Mouse (Mus musculus) myocyte (in vitro differentiated cells): Measurements from ENCODE around the gene BC003965. TPM values are rescaled to one million over a fixed set of nuclear protein-coding genes. Genes with fewer than 3 reads are reported as not detected.

Experiments used
- H3K27me3 ChIP-seq: one replicate; pipeline ENCODE4 v1.6.1; 2011; ENCODE audit not compliant: control insufficient read depth, insufficient read depth, insufficient read length
- H3K36me3 ChIP-seq: one replicate; pipeline ENCODE4 v1.6.1; 2011; ENCODE audit not compliant: control insufficient read depth, insufficient read depth
- H3K4me2 ChIP-seq: one replicate; pipeline ENCODE4 v1.6.1; 2011; ENCODE audit warnings: low read depth, control low read depth
- H3K4me3 ChIP-seq: one replicate; pipeline ENCODE4 v1.5.1; 2011; ENCODE audit warnings: mild to moderate bottlenecking, control low read depth, moderate library complexity
- H3K79me2 ChIP-seq: one replicate; pipeline ENCODE4 v1.6.1; 2011; ENCODE audit not compliant: control insufficient read depth, insufficient read depth
- H3ac ChIP-seq: one replicate; pipeline ENCODE4 v1.6.1; 2011; ENCODE audit not compliant: control insufficient read depth, insufficient read length
- CEBPB ChIP-seq: IDR thresholded peaks from 2 replicates; pipeline ENCODE4 v1.6.1; 2011; ENCODE audit warnings: mild to moderate bottlenecking, moderate library complexity; ENCODE audit not compliant: poor library complexity, insufficient read depth, severe bottlenecking
- E2F4 ChIP-seq: IDR thresholded peaks from one replicate; pipeline ENCODE4 v1.6.1; 2011; ENCODE audit warnings: mild to moderate bottlenecking, control low read depth, moderate library complexity; ENCODE audit not compliant: insufficient read depth
- MAX ChIP-seq: IDR thresholded peaks from one replicate; pipeline ENCODE4 v1.6.1; 2011; ENCODE audit warnings: low read depth, mild to moderate bottlenecking, control low read depth
- MYOD1 ChIP-seq, 3 experiments: IDR thresholded peaks; one replicate each; pipeline ENCODE4 v1.6.1; 2011; ENCODE audit warnings: control low read depth in 2 of 3, low read depth in 2 of 3, mild to moderate bottlenecking in 2 of 3, moderate library complexity in 1 of 3; ENCODE audit not compliant: insufficient read length in 2 of 3, control insufficient read depth in 1 of 3
- MYOG ChIP-seq, 3 experiments: IDR thresholded peaks; one replicate each; pipeline ENCODE4 v1.6.1; 2011; ENCODE audit warnings: control low read depth in 2 of 3, low read depth in 2 of 3, mild to moderate bottlenecking in 2 of 3; ENCODE audit not compliant: insufficient read length in 2 of 3, control insufficient read depth in 1 of 3, insufficient read depth in 1 of 3
- POLR2A ChIP-seq: IDR thresholded peaks from one replicate; pipeline ENCODE4 v1.6.1; 2011; ENCODE audit warnings: low read depth, mild to moderate bottlenecking, control low read depth, moderate library complexity; ENCODE audit not compliant: insufficient read length
- POLR2AphosphoS2 ChIP-seq: IDR thresholded peaks from one replicate; pipeline ENCODE4 v1.6.1; 2011; ENCODE audit warnings: low read depth, control low read depth; ENCODE audit not compliant: insufficient read length
- REST ChIP-seq: IDR thresholded peaks from one replicate; pipeline ENCODE4 v1.6.1; 2011; ENCODE audit warnings: mild to moderate bottlenecking, control low read depth, moderate library complexity; ENCODE audit not compliant: insufficient read depth, insufficient read length
- SRF ChIP-seq: IDR thresholded peaks from one replicate; pipeline ENCODE4 v1.6.1; 2011; ENCODE audit warnings: low read depth; ENCODE audit not compliant: control insufficient read depth, insufficient read length
- TCF12 ChIP-seq: IDR thresholded peaks from one replicate; pipeline ENCODE4 v1.6.1; 2011; ENCODE audit warnings: mild to moderate bottlenecking, control low read depth; ENCODE audit not compliant: poor library complexity, insufficient read depth, severe bottlenecking
- TCF3 ChIP-seq: IDR thresholded peaks from one replicate; pipeline ENCODE4 v1.6.1; 2011; ENCODE audit warnings: low read depth, control low read depth; ENCODE audit not compliant: insufficient read length
- USF1 ChIP-seq: IDR thresholded peaks from one replicate; pipeline ENCODE4 v1.6.1; 2011; ENCODE audit warnings: low read depth, mild to moderate bottlenecking, control low read depth, moderate library complexity
- polyA plus RNA-seq: library from polyadenylated mRNA; unstranded; fragments of >200 nt; fragmentation: generic; extraction: Trizol; gene quantifications from one replicate; pipeline ENCODE4 v1.2.1, GENCODE M21; 2012; ENCODE audit warnings: missing spikeins

BC003965 gene
- polyA plus RNA-seq, 1 experiment, result 13.7 TPM

DNA sequence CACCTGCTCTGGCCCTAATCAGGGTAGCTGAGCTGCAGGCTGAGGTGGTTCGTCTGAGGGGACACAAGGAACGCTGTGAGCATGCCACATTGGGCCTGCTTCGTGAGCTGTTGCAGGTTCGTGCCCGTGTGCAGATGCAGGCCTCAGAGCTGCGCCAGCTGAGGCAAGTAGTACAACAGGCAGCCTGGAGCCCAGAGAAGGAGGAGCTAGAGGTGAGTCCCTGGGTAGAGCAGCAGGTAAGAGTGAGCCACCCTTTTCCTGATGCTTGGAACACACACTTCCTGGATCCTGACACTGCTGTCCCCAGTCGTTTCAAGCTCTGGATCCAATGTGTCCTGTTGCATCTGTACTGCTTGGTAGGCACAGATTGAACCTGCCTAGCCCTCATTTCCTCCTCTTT, 21.0 kb upstream of the BC003965 start:
- no peak overlapping the region for H3K4me3 ChIP-seq
- H3K4me2 ChIP-seq, result no peak overlapping the region
- TF ChIP-seq MAX (no peak), TCF12 (no peak), POLR2AphosphoS2 (peak; percentile 69)
- no peaks in the 10 kb centered on the region for H3K79me2 ChIP-seq
- H3K27me3 ChIP-seq, result no peaks in the 10 kb centered on the region
- no peaks in the 10 kb centered on the region for H3K36me3 ChIP-seq
- no peak overlapping the region for H3ac ChIP-seq

DNA sequence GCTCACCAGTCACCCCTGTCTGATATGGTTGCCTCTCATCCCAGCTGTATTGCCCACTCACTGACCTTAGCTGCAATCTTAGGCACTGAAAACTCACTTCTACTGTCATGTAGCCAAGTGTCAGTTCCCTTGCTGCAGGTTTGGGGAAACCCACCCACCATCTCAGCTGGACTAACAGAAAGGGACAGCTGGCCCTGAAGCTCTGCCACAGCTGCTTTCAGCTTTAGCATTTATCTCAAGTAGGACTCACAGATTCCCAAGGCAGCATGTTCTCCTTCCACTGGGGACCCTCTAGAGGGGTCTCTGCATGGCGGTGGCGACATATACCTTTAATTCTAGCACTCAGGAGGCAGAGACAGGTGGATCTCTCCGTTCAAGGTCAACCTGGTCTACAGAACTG, 19.6 kb upstream of the BC003965 start:
- Histone ChIP-seq H3K36me3 (no peaks in the 10 kb centered on the region), H3ac (no peak overlapping the region), H3K4me3 (no peak overlapping the region), H3K27me3 (no peaks in the 10 kb centered on the region), H3K79me2 (no peaks in the 10 kb centered on the region), H3K4me2 (no peak overlapping the region)
- TF ChIP-seq POLR2A (no peak), USF1 (no peak), MYOD1 (IDR thresholded peaks at IDR 0.05; ENCODE audit: control insufficient read depth in 1 of 3, insufficient read length in 2 of 3, low read depth in 2 of 3) (peak in 2 of 3 experiments; percentile 51 to 64)

GRCm38 (mm10) chr17:25165970-25166671, 18.2 kb upstream of the BC003965 start:
- no peaks in the 10 kb centered on the region for H3K36me3 ChIP-seq

GRCm38 (mm10) chr17:25169706-25170105, 14.6 kb upstream of the BC003965 start:
- TF ChIP-seq E2F4 (no peak), TCF3 (no peak), MYOD1 (IDR thresholded peaks at IDR 0.05; ENCODE audit: control insufficient read depth in 1 of 3, insufficient read length in 2 of 3, low read depth in 2 of 3) (no peak), REST (no peak), USF1 (no peak), TCF12 (no peak), MAX (no peak), POLR2AphosphoS2 (no peak), MYOG (IDR thresholded peaks at IDR 0.05; ENCODE audit: control insufficient read depth in 1 of 3, insufficient read depth in 1 of 3, insufficient read length in 2 of 3, low read depth in 2 of 3) (no peak), POLR2A (no peak), CEBPB (no peak), SRF (no peak)
- H3ac ChIP-seq, result no peak overlapping the region
- peaks cover 27% of the 10 kb centered on the region for H3K27me3 ChIP-seq
- no peak overlapping the region for H3K4me3 ChIP-seq
- H3K4me2 ChIP-seq, result no peak overlapping the region
- no peaks in the 10 kb centered on the region for H3K36me3 ChIP-seq
- no peaks in the 10 kb centered on the region for H3K79me2 ChIP-seq

More at GRCm38 (mm10) chr17:25165970-25166671, 18.2 kb upstream of the BC003965 start:
- Histone ChIP-seq H3K4me3 (no peak overlapping the region), H3K27me3 (no peaks in the 10 kb centered on the region), H3K4me2 (no peak overlapping the region), H3ac (no peak overlapping the region), H3K79me2 (no peaks in the 10 kb centered on the region)
- peak in 1 of 3 experiments; percentile 5 for TF ChIP-seq MYOD1 (IDR thresholded peaks at IDR 0.05; ENCODE audit: control insufficient read depth in 1 of 3, insufficient read length in 2 of 3, low read depth in 2 of 3)
- no peak for TF ChIP-seq SRF
- TF ChIP-seq MAX, result no peak

DNA sequence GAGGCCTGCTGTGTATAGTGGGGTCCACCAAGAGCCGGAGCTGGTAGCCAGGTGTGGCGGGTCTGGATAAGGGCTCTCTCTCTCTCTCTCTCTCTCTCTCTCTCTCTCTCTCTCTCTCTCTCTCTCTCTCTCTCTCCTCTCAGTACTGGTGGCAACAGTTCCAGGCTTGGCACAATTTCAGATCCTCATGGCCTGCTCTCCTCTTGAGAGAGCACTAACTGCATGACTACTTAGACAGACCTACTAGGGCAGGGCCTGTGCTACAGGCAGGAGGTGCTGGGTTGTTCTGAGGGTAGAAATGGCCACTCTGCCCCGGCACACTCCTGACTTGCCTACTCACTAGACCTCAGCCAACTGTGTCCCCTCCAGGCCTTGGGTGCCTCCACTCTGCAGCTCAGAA, 11.8 kb upstream of the BC003965 start:
- TF ChIP-seq REST (no peak), SRF (no peak), E2F4 (no peak), POLR2AphosphoS2 (no peak), MYOD1 (IDR thresholded peaks at IDR 0.05; ENCODE audit: control insufficient read depth in 1 of 3, insufficient read length in 2 of 3, low read depth in 2 of 3) (no peak), POLR2A (no peak), TCF3 (no peak), TCF12 (no peak), USF1 (no peak), MYOG (IDR thresholded peaks at IDR 0.05; ENCODE audit: control insufficient read depth in 1 of 3, insufficient read depth in 1 of 3, insufficient read length in 2 of 3, low read depth in 2 of 3) (no peak), MAX (no peak), CEBPB (no peak)
- Histone ChIP-seq H3K27me3 (peaks cover 49% of the 10 kb centered on the region), H3K4me2 (no peak overlapping the region), H3K4me3 (no peak overlapping the region), H3K36me3 (no peaks in the 10 kb centered on the region), H3K79me2 (no peaks in the 10 kb centered on the region), H3ac (no peak overlapping the region)
